Mouse (Mus musculus) CH12F3 (cell line): Measurements from ENCODE around the gene Sult1a1.
"Not testable (repeated sequence)": the region's sequence is repeated elsewhere in the genome, so short reads cannot be mapped to it uniquely, and the experiment has no call there.

Experiments
- in situ Hi-C: fragments of 300-500 bp; cut with MboI; formaldehyde crosslinking; loops from 2 replicates; pipeline ENCODE4 v1.14.3; 2020; ENCODE audit warnings: low sequenced_read_pairs

Sult1a1 gene

GRCm38 (mm10) chr7:126672111-126672510, 4.1 kb downstream of the Sult1a1 start:
- in situ Hi-C loops = no loop called here

- in situ Hi-C loops = no loop called here
These were observed 6.1 kb downstream of the Sult1a1 start for GRCm38 (mm10) chr7:126670152-126670551.

- in situ Hi-C loops = no loop called here
These were observed 7.8 kb downstream of the Sult1a1 start for GRCm38 (mm10) chr7:126668452-126668851.

GRCm38 (mm10) chr7:126667495-126668090, 8.6 kb downstream of the Sult1a1 start:
- in situ Hi-C loops = no loop called here

DNA sequence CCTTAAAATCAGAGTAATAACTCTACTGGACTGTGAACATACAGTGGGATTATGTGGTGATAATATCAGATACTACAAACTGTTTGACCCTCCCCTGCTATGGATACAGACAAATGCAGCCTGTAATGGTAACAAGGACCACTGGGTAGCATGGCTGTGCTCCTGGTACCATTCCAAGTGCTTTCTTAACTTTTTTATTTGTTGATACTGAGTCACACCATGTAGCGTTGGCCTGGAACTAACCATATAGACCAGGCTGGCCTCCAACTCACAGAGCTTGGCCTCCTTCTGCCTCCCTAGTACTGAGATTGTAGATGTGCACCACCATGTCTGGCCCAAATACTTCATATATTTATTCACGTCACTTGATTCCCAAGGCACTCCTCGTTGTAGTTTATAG, 11.0 kb downstream of the Sult1a1 start:
- in situ Hi-C loops = no loop called here

DNA sequence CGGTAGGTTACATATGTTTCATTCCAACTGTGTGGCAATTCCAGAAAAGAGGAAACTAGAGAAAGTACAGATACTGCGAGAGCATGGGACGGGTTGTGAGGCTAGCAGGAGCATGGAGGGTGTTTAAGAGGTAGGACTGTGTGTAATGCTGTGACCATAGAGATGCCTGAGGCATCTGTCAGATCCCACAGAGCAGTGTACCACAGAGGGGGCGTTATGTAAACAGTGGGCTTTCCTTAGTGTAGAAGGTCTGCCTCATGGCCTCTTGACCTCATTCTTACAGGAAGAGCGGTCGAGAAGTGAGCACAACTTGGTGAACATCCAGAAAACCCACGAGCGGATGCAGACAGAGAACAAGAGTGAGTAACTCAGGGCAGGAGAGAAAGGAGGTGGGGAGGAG, 12.6 kb downstream of the Sult1a1 start:
- in situ Hi-C loops = no loop called here

DNA sequence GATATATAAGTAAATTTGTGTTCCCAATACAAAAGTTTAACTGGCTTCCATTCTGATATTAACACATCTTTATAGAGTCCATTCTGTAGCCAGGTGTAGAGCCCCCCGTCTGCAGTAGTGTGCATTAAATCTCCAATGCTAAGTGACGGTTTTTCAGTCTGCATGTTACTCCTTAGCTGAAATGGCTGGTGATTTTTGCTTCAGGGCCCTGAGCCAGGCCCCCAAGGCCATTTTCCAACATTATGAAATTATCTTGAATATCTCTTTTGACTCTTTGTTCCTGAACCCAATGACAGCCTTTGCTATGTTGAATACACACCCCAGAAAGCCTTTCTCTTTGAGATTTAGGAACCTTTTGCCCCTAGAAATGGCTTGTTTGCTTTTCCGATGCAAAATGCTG, 16.5 kb downstream of the Sult1a1 start:
- in situ Hi-C loops = no loop called here

- in situ Hi-C loops = no loop called here
These were observed 18.7 kb downstream of the Sult1a1 start for GRCm38 (mm10) chr7:126657522-126657921.

GRCm38 (mm10) chr7:126655695-126656094, 20.5 kb downstream of the Sult1a1 start:
- in situ Hi-C loops = no loop called here

- in situ Hi-C loops = no loop called here
These were observed 22.2 kb downstream of the Sult1a1 start for GRCm38 (mm10) chr7:126653991-126654390.

- in situ Hi-C loops = no loop called here
These were observed 25.4 kb downstream of the Sult1a1 start for GRCm38 (mm10) chr7:126650852-126651251.

DNA sequence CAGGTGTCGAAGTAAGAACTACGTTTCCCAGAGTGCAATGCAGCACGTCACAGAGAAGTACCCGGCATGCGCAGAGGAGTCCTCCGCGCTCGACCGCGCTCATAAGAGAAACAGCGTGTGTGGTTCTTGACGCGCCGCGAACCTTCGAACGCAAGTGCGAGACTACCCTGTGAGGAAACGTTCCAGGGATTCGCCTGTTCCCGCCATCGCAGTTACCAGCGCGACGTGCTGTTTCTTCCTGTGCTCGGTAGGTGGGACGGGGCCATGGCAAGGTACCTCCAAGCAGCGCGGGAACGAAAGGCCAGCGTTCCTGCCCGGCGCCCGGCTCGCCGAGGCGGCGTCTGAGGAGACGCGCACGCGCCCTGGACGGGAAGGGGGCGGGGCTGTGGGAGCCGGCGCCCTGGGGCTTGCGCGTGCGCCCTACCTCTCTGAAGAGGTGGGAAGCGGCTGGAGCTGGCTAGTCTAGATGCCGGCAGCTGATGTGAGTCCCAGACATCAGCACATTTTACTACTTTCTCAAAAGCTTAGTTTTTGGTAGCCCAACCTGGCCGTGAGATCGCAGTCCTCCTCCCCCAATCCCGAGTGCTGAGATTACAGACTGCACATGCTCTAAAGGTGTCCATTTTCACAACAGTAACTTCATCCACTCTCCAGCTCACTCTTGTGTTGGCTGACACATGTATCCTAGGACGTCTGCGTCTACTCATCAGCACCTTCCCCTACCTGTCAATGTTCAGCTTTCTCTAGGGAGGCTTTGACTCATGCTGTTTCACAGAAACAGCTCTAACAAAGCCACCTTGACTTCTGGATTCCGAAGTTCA, 26.8 kb downstream of the Sult1a1 start, which contains the start of gene Sgf29:
Sgf29 (plus strand) TSS at position 79 of the 821 bp plus-strand sequence.
- in situ Hi-C loops = loop anchor here (5.0 kb wide), 1 partner anchor 38 kb away; no protein-coding TSS in a partner anchor

- in situ Hi-C loops = loop anchor here (5.0 kb wide), 1 partner anchor 39 kb away; no protein-coding TSS in a partner anchor
These were observed 27.7 kb downstream of the Sult1a1 start for GRCm38 (mm10) chr7:126648486-126648885.

DNA sequence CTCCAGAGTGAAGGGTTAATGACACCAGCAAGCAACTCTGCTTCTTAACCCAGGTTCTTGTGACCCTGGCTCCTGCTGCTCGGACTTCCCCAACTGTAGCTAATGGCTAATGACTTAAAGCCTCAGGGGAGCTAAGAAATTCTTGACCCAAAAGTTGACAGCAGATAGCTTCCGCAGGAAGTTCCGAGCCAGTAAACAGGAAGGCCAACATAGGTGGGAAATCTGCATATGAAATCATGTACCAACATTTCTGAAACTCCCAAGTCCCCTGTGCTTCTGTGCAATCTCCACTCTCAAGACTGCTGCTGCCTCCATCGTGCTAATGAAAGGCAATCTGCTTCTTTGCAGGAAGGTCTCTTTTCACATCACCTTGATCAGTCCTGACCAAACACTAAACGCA, 30.5 kb downstream of the Sult1a1 start:
- in situ Hi-C loops = loop anchor here (5.0 kb wide), 1 partner anchor 42 kb away; no protein-coding TSS in a partner anchor

- in situ Hi-C loops = loop anchor here (5.0 kb wide), 1 partner anchor 42 kb away; no protein-coding TSS in a partner anchor
These were observed 31.3 kb downstream of the Sult1a1 start for GRCm38 (mm10) chr7:126644914-126645313.

GRCm38 (mm10) chr7:126644345-126644744, 31.9 kb downstream of the Sult1a1 start:
- in situ Hi-C loops = no loop called here

DNA sequence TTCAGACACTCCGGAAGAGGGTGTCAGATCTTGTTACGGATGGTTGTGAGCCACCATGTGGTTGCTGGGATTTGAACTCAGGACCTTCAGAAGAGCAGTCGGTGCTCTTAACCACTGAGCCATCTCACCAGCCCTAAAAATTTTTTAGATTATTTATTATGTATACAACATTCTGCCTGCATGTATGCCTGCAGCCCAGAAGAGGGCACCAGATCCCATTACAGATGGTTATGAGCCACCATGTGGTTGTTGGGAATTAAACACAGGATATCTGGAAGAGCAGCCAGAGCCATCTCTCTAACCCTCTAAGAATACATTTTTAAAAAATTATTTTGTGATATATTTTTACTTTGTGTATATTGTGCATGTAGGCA, 33.0 kb downstream of the Sult1a1 start:
- in situ Hi-C loops = not testable (repeated sequence)

- in situ Hi-C loops = no loop called here
These were observed 33.5 kb downstream of the Sult1a1 start for GRCm38 (mm10) chr7:126642545-126643243.

DNA sequence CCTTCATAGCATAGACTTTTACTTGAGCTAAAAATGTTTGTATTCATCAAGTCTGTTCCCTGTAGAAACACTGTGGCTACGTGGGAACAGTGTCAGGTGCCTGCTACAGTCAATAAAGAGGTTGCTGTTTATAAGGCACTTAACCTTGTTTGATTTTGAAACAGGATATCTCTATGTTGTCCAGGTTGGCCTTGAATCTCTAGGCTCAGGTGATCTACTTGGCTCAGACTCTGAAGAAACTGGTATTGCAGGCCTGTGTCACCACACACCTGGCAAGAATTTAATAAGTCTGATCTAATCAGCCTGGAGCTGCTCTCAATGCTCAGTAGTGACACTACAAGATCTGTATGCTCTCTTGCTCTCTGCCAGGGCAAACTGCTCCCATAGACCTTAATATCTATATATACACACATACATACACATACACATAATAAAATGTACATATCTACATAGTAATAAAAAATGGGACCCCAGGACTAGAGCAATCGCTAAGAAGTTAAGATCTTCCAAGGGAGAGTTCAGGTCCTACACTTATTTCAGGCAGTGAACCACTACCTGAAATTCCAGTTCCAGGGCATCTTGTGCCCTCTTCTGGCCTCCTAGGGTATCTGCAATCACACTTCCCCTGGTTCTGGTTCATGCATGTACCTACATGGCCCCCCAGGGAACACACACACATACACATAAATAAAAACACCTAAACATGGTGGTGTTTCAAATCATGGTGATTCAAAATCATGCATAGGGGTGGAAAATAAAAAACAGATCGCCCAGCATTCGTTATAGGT, 39.3 kb downstream of the Sult1a1 start:
- in situ Hi-C loops = loop anchor here (10.0 kb wide), 1 partner anchor 62 kb away; no protein-coding TSS in a partner anchor

DNA sequence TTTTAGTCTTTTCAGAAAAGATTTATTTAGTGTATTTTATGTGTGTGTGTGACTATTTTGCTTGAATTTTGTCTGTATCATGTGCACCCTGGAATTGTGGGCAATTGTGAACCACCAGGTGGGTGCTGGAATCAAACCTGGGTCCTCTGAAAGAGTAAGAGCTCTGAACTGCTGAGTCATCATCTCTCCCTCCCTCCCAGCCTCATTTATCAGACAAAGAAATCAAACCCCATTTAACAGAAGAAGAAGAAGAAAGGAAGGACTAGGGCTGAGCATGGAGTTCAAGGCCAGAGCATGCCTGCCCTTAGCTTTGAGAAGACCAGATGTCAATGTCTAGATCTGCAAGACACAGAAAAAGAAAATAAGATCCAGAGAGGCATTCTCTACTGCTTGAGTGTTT, 40.9 kb downstream of the Sult1a1 start:
- in situ Hi-C loops = loop anchor here (10.0 kb wide), 1 partner anchor 61 kb away; no protein-coding TSS in a partner anchor
